Mouse (Mus musculus) thymus, postnatal 25 days (tissue): Measurements from ENCODE around the gene Pwp1.
"Not testable (repeated sequence)": the region's sequence is repeated elsewhere in the genome, so short reads cannot be mapped to it uniquely, and the experiment has no call there.

Experiments used
- DNase-seq: peaks from one replicate; pipeline ENCODE4 v3.0.0; 2022

Gene Pwp1

GRCm38 (mm10) chr10:85829085-85829853, at the start of gene Pwp1:
Gene Pwp1 (plus strand): TSS chr10:85829494.
- peak; percentile 62 for DNase-seq

DNA sequence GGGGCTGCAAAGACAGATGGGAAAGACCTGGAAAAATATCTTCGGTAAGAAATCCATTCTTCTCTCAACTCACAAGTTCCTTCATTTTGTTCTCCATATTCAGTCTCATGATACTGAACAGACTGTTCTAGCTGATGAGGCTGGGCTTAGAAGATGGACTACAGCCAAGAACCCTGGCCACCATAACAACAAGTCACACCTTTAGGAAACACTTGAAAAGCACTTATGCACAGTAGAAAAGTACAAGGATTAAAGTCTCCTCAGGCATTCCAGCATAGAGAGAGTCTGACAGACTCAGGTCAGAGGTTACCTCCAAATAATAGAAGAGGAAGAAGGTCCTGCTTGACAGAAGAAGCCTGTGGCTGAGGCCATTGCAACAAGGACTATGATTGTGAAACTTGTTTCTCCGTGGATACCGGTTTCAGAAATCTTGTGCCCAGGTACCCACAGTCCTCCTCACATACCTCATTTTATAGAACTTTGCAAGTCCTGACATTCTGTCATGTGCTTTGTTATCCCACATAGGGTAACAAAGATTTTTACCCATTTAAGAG, 7.1 kb upstream of the Pwp1 start:
- DNase-seq = not testable (repeated sequence)

DNA sequence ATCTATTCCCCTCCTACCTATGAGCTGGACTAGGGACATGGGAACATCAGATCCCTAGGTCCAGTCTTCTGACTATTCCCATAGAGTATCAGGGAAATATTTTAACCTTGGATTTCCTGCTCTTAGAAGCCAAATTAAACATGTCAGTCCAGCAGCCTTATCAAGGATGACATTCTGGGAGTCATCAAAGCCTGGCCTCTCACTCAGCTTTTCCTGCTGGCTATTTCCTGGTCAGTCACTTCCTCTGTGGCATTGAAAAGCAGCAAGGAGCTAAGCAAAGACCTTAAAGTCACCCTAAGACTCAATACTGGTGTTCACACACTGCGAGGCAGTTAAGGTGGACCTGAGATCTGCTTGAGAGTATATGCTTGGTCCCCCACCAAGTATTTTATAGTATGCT, 5.5 kb upstream of the Pwp1 start:
- not testable (repeated sequence) for DNase-seq

GRCm38 (mm10) chr10:85828722-85829084, 591 bp upstream of the Pwp1 start:
- not testable (repeated sequence) for DNase-seq

DNA sequence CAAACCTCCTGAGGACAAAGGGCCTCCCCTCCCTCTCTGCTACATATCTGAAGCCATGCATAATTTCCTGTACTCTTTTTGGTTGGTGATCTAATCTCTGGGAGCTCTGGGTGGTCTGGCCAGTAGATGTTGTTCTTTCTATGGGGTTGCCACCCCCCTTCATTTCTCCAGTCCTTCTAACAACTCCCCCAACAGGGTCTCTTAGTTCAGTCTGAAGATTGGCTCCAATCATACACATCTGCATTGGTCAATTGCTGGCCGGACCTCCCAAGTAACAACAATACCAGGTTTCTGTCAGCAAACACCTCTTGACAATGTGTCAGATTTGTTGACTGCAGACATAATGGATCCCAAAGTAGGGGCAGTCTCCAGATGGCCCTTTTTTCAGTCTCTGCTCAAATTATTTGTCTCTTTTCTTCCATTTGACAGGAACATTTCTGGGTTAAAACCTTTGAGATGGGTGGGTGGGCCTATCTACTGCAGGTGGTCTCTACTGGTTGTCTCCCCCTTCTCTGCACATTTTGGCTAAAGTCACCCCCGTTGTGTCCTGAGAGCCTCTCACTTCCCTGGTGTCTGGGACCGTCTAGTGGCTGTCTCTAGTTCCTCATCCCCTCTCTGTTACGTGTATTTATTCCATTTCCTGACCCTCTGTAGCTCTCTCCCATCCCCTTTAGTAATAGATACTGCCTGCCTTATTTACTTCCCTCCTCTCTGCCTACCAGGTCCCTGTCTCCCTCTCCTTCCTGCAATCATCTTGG, 17.0 kb downstream of the Pwp1 start:
- DNase-seq = no peak

DNA sequence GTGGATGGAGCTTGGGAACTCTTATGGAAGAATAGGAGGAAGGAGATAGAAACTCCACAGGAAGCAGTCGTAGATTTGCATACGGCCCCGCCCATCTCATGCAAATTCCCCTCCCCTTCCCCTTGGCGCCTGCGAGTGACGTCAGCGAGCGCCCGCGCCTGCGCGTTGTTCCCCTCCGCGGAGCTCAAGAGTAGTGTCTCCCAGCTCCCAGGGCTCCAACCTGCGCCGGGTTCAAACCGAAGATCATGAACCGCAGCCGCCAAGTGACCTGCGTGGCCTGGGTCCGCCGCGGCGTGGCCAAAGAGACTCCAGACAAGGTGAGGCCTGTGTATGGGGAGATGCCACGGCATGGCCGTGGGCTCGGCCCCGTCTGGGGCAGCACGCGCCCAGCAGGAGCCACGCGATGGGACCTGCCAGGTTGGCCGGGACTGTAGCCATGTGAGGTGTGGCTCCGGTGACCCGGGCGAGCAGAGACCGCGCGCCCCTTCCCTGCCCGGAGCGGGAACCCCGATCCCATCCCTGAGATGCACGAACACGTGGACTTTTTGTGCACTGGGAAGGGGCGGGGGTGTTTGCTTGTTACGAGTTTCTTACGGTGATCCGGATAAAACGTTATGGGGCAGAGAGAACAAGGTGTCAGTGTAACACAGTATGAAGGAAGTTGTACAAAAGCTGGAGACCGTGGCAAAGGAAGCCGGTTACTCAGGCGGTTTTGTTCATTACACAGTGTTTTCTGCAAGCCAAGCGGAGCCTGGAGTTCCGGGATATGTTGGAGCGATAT, 42.6 kb downstream of the Pwp1 start:
- DNase-seq = peak; percentile 92

- no peak for DNase-seq
Observed at GRCm38 (mm10) chr10:85872479-85872773, 43.1 kb downstream of the Pwp1 start.

DNA sequence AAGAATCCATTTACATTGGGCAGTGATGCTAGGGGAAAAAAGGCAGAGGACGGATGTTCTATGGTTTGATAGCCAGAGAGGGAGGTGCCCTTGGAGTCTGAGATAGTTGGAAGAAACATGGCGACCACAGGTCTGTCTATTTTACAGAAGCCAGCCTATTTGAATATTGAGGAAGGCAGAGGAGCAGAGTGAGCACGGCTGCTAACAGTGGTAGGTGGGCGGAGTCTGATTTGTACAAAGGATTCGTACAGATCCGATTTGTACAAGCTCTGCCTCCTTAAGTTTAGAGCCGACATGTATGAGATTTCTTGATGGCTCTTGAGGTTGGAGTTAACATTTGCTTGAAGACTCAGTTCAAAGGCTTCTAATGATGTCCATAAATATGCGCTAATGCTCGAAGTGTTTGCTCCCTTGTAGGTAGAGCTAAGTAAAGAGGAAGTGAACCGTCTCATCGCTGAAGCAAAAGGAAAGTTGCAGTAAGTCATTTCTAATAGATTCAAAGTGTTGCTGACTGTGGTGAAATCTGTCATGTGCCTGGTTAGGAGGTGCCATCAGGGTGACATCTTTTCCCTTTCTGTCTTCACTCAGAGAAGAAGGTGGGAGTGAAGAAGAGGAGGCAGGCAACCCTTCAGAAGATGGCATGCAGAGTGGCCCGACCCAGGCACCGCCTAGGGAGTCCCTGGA, 44.7 kb downstream of the Pwp1 start:
- DNase-seq = no peak

DNA sequence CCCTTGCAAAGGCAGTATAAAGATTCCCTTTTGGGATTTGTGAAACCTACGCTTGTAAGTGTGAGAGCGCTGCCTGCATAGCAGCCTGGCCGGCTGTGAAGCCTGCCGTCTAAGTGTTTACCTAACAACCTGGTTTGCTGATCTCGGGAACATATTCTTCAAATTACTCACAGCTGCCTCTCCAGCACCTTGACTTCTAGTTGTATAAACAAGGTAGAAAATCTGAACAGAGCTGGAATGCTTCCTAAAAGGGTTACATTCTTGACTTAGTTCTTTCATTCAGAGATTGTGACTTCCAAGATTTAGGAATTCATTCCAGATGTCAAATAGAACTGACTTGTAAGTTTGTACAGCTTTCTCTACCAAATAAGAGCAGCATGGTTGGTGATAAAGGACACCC, 46.5 kb downstream of the Pwp1 start:
- no peak for DNase-seq

GRCm38 (mm10) chr10:85879886-85880486, 50.7 kb downstream of the Pwp1 start:
- no peak for DNase-seq

GRCm38 (mm10) chr10:85916498-85917309, 87.4 kb downstream of the Pwp1 start, which contains the start of gene Prdm4:
Gene Prdm4 (minus strand): TSS chr10:85917142.
- peak; percentile 96 for DNase-seq

GRCm38 (mm10) chr10:85927676-85928445, 98.6 kb downstream of the Pwp1 start, which contains the start of gene Ascl4:
Gene Ascl4 (plus strand): TSS chr10:85927681.
- peak; percentile 23 for DNase-seq

- peak; percentile 80 for DNase-seq
Observed at GRCm38 (mm10) chr10:85928499-85929207, 99.4 kb downstream of the Pwp1 start.

DNA sequence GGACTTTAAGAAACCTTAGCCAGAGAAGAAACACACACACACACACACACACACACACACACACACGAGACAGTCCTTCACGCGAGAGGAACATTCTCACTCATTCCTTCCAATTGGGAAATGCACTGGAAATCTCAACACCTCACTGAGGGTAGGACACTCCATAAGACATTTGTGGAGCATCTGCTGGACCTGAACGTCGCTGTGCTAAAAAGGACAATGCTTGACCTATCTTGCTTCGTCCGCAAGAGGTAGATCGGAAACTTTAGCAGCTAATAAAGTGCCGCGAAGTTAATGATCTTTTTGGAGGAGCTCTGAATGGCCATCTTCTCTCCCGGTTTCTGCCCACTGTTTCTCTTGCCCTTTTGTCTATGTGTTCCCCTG, 99.9 kb downstream of the Pwp1 start:
- DNase-seq = no peak

DNA sequence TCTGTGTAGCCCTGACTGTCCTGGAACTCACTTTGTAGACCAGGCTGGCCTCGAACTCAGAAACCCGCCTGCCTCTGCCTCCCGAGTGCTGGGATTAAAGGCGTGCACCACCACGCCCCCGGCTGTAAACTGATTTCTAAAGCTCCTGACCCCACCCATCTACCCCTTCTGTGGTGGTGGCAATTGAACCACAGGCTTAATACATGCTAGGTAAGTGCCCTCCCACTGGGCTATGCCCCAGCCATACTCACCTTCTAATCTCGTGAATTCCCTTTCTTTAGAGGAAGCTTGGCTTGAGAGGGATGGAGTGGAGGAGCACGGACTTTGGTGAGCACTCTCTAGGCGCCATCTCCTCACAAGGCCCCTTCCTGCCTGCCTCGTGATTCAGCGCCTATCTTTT, 100.7 kb downstream of the Pwp1 start:
- no peak for DNase-seq

DNA sequence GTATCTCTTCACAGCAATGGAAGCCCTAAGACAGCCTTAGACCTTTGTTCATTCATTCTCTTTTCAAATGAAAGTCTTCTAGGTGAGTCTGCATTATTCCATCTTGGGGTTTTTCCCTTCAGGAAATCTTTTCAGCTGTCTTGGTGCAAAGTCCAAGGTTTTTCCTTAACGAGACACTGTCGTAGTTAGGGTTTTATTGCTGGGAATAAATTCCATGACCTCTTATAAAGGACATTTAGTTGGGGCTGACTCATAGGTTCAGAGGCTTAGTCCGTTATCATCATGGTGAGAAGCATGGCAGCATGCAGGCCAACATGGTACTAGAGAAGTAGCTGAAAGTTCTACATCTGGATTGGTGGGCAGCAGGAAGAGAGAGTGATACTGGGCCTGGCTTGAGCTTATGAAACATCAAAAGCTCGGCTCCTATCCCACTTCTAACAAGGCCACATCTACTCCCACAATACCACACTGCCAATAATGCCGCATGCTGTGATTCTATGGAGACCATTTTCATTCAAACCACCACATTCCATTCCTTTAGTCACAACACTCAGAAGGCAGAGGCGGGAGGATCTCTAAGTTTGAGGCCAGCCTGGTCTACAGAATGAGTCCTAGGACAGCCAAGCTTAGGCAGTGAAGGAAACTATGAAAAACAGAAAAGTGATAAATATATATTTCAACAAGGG, 107.1 kb downstream of the Pwp1 start:
- DNase-seq = no peak
